In genomic region chr10:43651915-43652314, GRCm38 (mm10) we compare ENCODE assay signal across 28 mouse cellular contexts.
DNase-seq lines count a peak whose midpoint lies in the region; ATAC-seq and TF ChIP-seq lines count a peak whose summit lies in the region.
"Had no signal": no experiment of that assay in that cellular context is flagged by ENCODE, and none has a peak within 500 bp of the region (broad histone marks: within the 10 kb centered on the region; RNA-seq: fewer than 3 reads in every experiment).

No protein-coding gene starts in this region.

- ATAC-seq in embryonic facial prominence, embryonic 13.5 days (ENCODE audit: insufficient number of reproducible peaks, insufficient read depth, low FRiP score, low TSS enrichment, low read depth) = no peak
- no peak for ATAC-seq in intestine, embryonic 14.5 days (replicated peaks; ENCODE audit: low FRiP score, low TSS enrichment, low read depth)
- no peak for ATAC-seq in intestine, postnatal 0 days
- peak; percentile 44; the same call in 1 of the 2 replicates for ATAC-seq in intestine, embryonic 16.5 days
- ATAC-seq: activated CD4-positive, CD25-positive, alpha-beta regulatory T cell, adult 4 months; CD4-positive, CD25-positive, alpha-beta regulatory T cell, adult 4 months; forebrain, embryonic 14.5 days; forebrain, embryonic 16.5 days; Patski had no signal

- DNase-seq in embryonic facial prominence, embryonic 10.5 days (ENCODE audit: low spot score) = no peak
- peak; percentile 22 for DNase-seq in gastrocnemius, adult 2 months
- DNase-seq in gastrocnemius, postnatal 10 days = no peak
- peak; percentile 52 for DNase-seq in intestine, embryonic 14.5 days (ENCODE audit: low spot score)
- no peak for DNase-seq in urinary bladder, postnatal 4 days (ENCODE audit: low spot score in 2 of 2)
- DNase-seq: adrenal gland, adult 8-10 months; adrenal gland, postnatal 14 days; adrenal gland, postnatal 36 days; B cell, adult 2 months; cerebellum, adult 11-12 months; cerebellum, adult 2 months; cerebellum, adult 9-10 months; cerebellum, postnatal 10 days; cerebellum, postnatal 25 days had no signal

- H3K9ac ChIP-seq in embryonic facial prominence, embryonic 13.5 days = no peak overlapping the region
- H3K9ac ChIP-seq in intestine, embryonic 14.5 days (ENCODE audit: low read length) = no peak overlapping the region
- H3K9ac ChIP-seq in intestine, postnatal 0 days (ENCODE audit: low read depth, low read length) = no peak overlapping the region
- no peak overlapping the region for H3K9ac ChIP-seq in intestine, embryonic 16.5 days (ENCODE audit: low read depth, low read length)
- H3K9ac ChIP-seq: embryonic facial prominence, embryonic 15.5 days; forebrain, embryonic 12.5 days had no signal

- peaks cover 16% of the 10 kb centered on the region for H3K4me1 ChIP-seq in embryonic facial prominence, embryonic 13.5 days
- H3K4me1 ChIP-seq in embryonic facial prominence, embryonic 10.5 days = peaks cover 29% of the 10 kb centered on the region
- H3K4me1 ChIP-seq in intestine, embryonic 14.5 days (replicated peaks; ENCODE audit: control insufficient read depth, insufficient read depth, low read length) = peaks cover 9% of the 10 kb centered on the region; the same call in 1 of the 2 replicates
- H3K4me1 ChIP-seq in intestine, postnatal 0 days (replicated peaks; ENCODE audit: control insufficient read depth, insufficient read depth, low read length) = no peaks in the 10 kb centered on the region
- 0 out of 2 replicates have a peak, but pooled peaks cover 6% of the 10 kb centered on the region for H3K4me1 ChIP-seq in intestine, embryonic 16.5 days (ENCODE audit: control insufficient read depth, insufficient read depth, low read length)

- H3K9me3 ChIP-seq in embryonic facial prominence, embryonic 13.5 days = 0 out of 2 replicates have a peak, but pooled peaks cover 2% of the 10 kb centered on the region
- 0 out of 2 replicates have a peak, but pooled peaks cover 2% of the 10 kb centered on the region for H3K9me3 ChIP-seq in embryonic facial prominence, embryonic 10.5 days
- H3K9me3 ChIP-seq in intestine, embryonic 14.5 days (ENCODE audit: control insufficient read depth, low read length) = no peaks in the 10 kb centered on the region
- H3K9me3 ChIP-seq in intestine, postnatal 0 days (ENCODE audit: control insufficient read depth) = no peaks in the 10 kb centered on the region
- H3K9me3 ChIP-seq in intestine, embryonic 16.5 days (ENCODE audit: control insufficient read depth, low read length) = no peaks in the 10 kb centered on the region
- H3K9me3 ChIP-seq: embryonic facial prominence, embryonic 15.5 days; forebrain, embryonic 10.5 days; forebrain, embryonic 12.5 days had no signal

- H3K4me3 ChIP-seq in embryonic facial prominence, embryonic 13.5 days = no peak overlapping the region
- H3K4me3 ChIP-seq in embryonic facial prominence, embryonic 10.5 days = no peak overlapping the region
- no peak overlapping the region for H3K4me3 ChIP-seq in gastrocnemius, adult 2 months
- H3K4me3 ChIP-seq in intestine, embryonic 14.5 days (ENCODE audit: low read depth, low read length) = no peak overlapping the region
- H3K4me3 ChIP-seq in intestine, postnatal 0 days (ENCODE audit: low read depth, low read length) = no peak overlapping the region
- H3K4me3 ChIP-seq in intestine, embryonic 16.5 days (ENCODE audit: low read length) = no peak overlapping the region
- H3K4me3 ChIP-seq: embryonic facial prominence, embryonic 15.5 days; erythroblast, embryonic 14.5 days; forebrain, embryonic 10.5 days; forebrain, embryonic 12.5 days had no signal

- intact Hi-C loops in gastrocnemius, adult 2 months (cut with DNase I) = no loop called here

- no peak overlapping the region for H3K4me2 ChIP-seq in embryonic facial prominence, embryonic 13.5 days
- no peak overlapping the region for H3K4me2 ChIP-seq in intestine, embryonic 14.5 days (ENCODE audit: low read length)
- no peak overlapping the region for H3K4me2 ChIP-seq in intestine, postnatal 0 days (replicated peaks; ENCODE audit: low read depth)
- H3K4me2 ChIP-seq in intestine, embryonic 16.5 days (ENCODE audit: low read depth, low read length) = no peak overlapping the region
- H3K4me2 ChIP-seq: embryonic facial prominence, embryonic 15.5 days; forebrain, embryonic 12.5 days had no signal

- no peaks in the 10 kb centered on the region for H3K36me3 ChIP-seq in embryonic facial prominence, embryonic 13.5 days
- H3K36me3 ChIP-seq in embryonic facial prominence, embryonic 10.5 days (replicated peaks) = no peaks in the 10 kb centered on the region
- no peaks in the 10 kb centered on the region for H3K36me3 ChIP-seq in intestine, embryonic 14.5 days (ENCODE audit: control insufficient read depth, insufficient read depth, low read length)
- no peaks in the 10 kb centered on the region for H3K36me3 ChIP-seq in intestine, postnatal 0 days (ENCODE audit: control insufficient read depth, insufficient read depth)
- no peaks in the 10 kb centered on the region for H3K36me3 ChIP-seq in intestine, embryonic 16.5 days (ENCODE audit: control insufficient read depth, insufficient read depth, low read length)
- H3K36me3 ChIP-seq: embryonic facial prominence, embryonic 15.5 days; forebrain, embryonic 10.5 days; forebrain, embryonic 12.5 days; G1E had no signal

- H3K27me3 ChIP-seq in embryonic facial prominence, embryonic 13.5 days = no peaks in the 10 kb centered on the region
- H3K27me3 ChIP-seq in embryonic facial prominence, embryonic 10.5 days (replicated peaks; ENCODE audit: low read depth, poor library complexity, severe bottlenecking) = no peaks in the 10 kb centered on the region
- no peaks in the 10 kb centered on the region for H3K27me3 ChIP-seq in intestine, embryonic 14.5 days (replicated peaks; ENCODE audit: control insufficient read depth, insufficient read depth, low read length)
- H3K27me3 ChIP-seq in intestine, postnatal 0 days (replicated peaks; ENCODE audit: control insufficient read depth, insufficient read depth, low read length) = no peaks in the 10 kb centered on the region
- H3K27me3 ChIP-seq in intestine, embryonic 16.5 days (replicated peaks; ENCODE audit: control insufficient read depth, insufficient read depth, low read length) = no peaks in the 10 kb centered on the region
- H3K27me3 ChIP-seq: CH12.LX; embryonic facial prominence, embryonic 15.5 days; forebrain, embryonic 12.5 days; Patski had no signal

- no peak for TF ChIP-seq CTCF in gastrocnemius, adult 2 months (IDR thresholded peaks at IDR 0.05)
- no peak for TF ChIP-seq CTCF in intestine, postnatal 0 days (IDR thresholded peaks at IDR 0.05; ENCODE audit: low read depth)

- 0 out of 2 replicates have a peak overlapping the region, but pooled peaks have one; percentile 16 for H3K27ac ChIP-seq in embryonic facial prominence, embryonic 13.5 days
- no peak overlapping the region for H3K27ac ChIP-seq in embryonic facial prominence, embryonic 10.5 days (replicated peaks)
- H3K27ac ChIP-seq in gastrocnemius, adult 2 months = no peak overlapping the region
- H3K27ac ChIP-seq in intestine, embryonic 14.5 days (ENCODE audit: low read depth) = no peak overlapping the region
- H3K27ac ChIP-seq in intestine, postnatal 0 days (ENCODE audit: low read depth, low read length) = no peak overlapping the region
- H3K27ac ChIP-seq in intestine, embryonic 16.5 days (ENCODE audit: low read length) = no peak overlapping the region
- H3K27ac ChIP-seq: embryonic facial prominence, embryonic 15.5 days; forebrain, embryonic 10.5 days; forebrain, embryonic 12.5 days had no signal

- WGBS in embryonic facial prominence, embryonic 13.5 days = 73% methylated on average over 13 of the region's 13 CpGs
- WGBS in embryonic facial prominence, embryonic 10.5 days = 86% methylated on average over 13 of the region's 13 CpGs
- 68% methylated on average over 13 of the region's 13 CpGs for WGBS in intestine, embryonic 14.5 days
- whole genome bisulfite sequencing in intestine, postnatal 0 days = 50% methylated on average over 13 of the region's 13 CpGs
- WGBS in intestine, embryonic 16.5 days = 60% methylated on average over 13 of the region's 13 CpGs

Comparison
In these comparisons a context has a peak if more than half of its experiments do, and no peak if none do; other contexts are left out.
1. DNase-seq: peak in gastrocnemius, adult 2 months (single experiment) and intestine, embryonic 14.5 days (single experiment); none in embryonic facial prominence, embryonic 10.5 days (single experiment), gastrocnemius, postnatal 10 days (single experiment) and urinary bladder, postnatal 4 days (0 of 2).